18 mouse cellular contexts compared by ENCODE assay signal in the genomic region with DNA sequence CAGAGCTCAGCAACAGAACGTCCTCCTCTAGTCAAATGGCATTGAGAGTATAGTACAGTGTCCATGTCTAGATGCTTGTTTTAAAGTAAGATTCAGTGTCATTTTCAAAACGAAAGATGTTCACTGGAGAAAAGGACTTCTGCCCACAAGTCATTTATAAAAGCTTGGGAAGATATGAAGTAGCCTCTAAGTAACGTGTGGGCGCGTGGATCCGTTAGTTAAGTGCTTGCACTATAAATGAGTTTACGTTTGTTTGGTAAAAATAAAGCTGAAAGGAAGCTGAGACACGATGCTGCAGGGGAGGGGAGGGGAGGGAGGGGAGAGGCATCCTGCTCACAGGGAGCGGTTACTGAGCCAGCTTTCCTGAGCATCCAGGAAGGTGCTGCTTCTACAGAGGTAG.
DNase-seq lines count a peak whose midpoint lies in the region; ATAC-seq and TF ChIP-seq lines count a peak whose summit lies in the region.
"Had no signal": no experiment of that assay in that cellular context is flagged by ENCODE, and none has a peak within 500 bp of the region (broad histone marks: within the 10 kb centered on the region; RNA-seq: fewer than 3 reads in every experiment).

No protein-coding gene starts in this region.

- no peak for TF ChIP-seq CTCF in kidney, adult 2 months (conservative IDR thresholded peaks at IDR 0.05; ENCODE audit: insufficient read depth, insufficient read length, low read depth, low read length)
- no peak for TF ChIP-seq CTCF in stomach, postnatal 0 days (IDR thresholded peaks at IDR 0.05; ENCODE audit: low read depth)

- no peak for TF ChIP-seq EP300 in stomach, postnatal 0 days (optimal IDR thresholded peaks at IDR 0.05)

- WGBS in forebrain, embryonic 15.5 days: 58% methylated on average over 9 of the region's 9 CpGs
- WGBS in forebrain, embryonic 11.5 days: 83% methylated on average over 9 of the region's 9 CpGs
- WGBS in kidney, embryonic 15.5 days: 58% methylated on average over 9 of the region's 9 CpGs
- 58% methylated on average over 9 of the region's 9 CpGs for WGBS in kidney, adult 2 months
- 65% methylated on average over 9 of the region's 9 CpGs for WGBS in neural tube, embryonic 14.5 days
- 65% methylated on average over 9 of the region's 9 CpGs for WGBS in stomach, postnatal 0 days

- no peaks in the 10 kb centered on the region for H3K27me3 ChIP-seq in forebrain, embryonic 15.5 days
- H3K27me3 ChIP-seq in forebrain, embryonic 11.5 days (ENCODE audit: control insufficient read depth, insufficient read depth, low read length): no peaks in the 10 kb centered on the region
- no peaks in the 10 kb centered on the region for H3K27me3 ChIP-seq in kidney, embryonic 15.5 days
- no peaks in the 10 kb centered on the region for H3K27me3 ChIP-seq in kidney, adult 2 months (replicated peaks; ENCODE audit: control insufficient read depth, insufficient read depth, low read length)
- no peaks in the 10 kb centered on the region for H3K27me3 ChIP-seq in neural tube, embryonic 14.5 days (ENCODE audit: control insufficient read depth, insufficient read depth, low read length)
- H3K27me3 ChIP-seq in stomach, postnatal 0 days (ENCODE audit: control insufficient read depth, insufficient read depth, low read length): no peaks in the 10 kb centered on the region
- H3K27me3 ChIP-seq: embryonic facial prominence, embryonic 13.5 days; limb, embryonic 15.5 days had no signal

- DNase-seq in forebrain, embryonic 11.5 days (ENCODE audit: low spot score): no peak
- no peak for DNase-seq in kidney, adult 2 months
- DNase-seq in neural tube, embryonic 10.5 days (ENCODE audit: extremely low spot score, low spot score): no peak
- no peak for DNase-seq in stomach, postnatal 0 days (ENCODE audit: low spot score)
- DNase-seq in spleen, postnatal 14 days (ENCODE audit: low spot score in 2 of 2): no peak
- DNase-seq: cerebellum, adult 11-12 months; gastrocnemius, postnatal 14 days; heart, postnatal 36 days; kidney, adult 18-20 months; liver, postnatal 0 days; right cerebral cortex, adult 18-20 months had no signal

- no peaks in the 10 kb centered on the region for H3K9me3 ChIP-seq in forebrain, embryonic 15.5 days
- no peaks in the 10 kb centered on the region for H3K9me3 ChIP-seq in forebrain, embryonic 11.5 days (ENCODE audit: control insufficient read depth, low read length)
- no peaks in the 10 kb centered on the region for H3K9me3 ChIP-seq in kidney, embryonic 15.5 days (replicated peaks)
- H3K9me3 ChIP-seq in neural tube, embryonic 14.5 days (ENCODE audit: control insufficient read depth, low read length): no peaks in the 10 kb centered on the region
- no peaks in the 10 kb centered on the region for H3K9me3 ChIP-seq in stomach, postnatal 0 days (ENCODE audit: control insufficient read depth, low read length)
- H3K9me3 ChIP-seq: embryonic facial prominence, embryonic 13.5 days; heart, embryonic 10.5 days; limb, embryonic 15.5 days had no signal

- H3K4me2 ChIP-seq in forebrain, embryonic 15.5 days (replicated peaks): no peak overlapping the region
- no peak overlapping the region for H3K4me2 ChIP-seq in forebrain, embryonic 11.5 days (ENCODE audit: low read depth, low read length, severe bottlenecking)
- H3K4me2 ChIP-seq in kidney, embryonic 15.5 days: no peak overlapping the region
- no peak overlapping the region for H3K4me2 ChIP-seq in neural tube, embryonic 14.5 days (ENCODE audit: low read depth, low read length)
- H3K4me2 ChIP-seq in stomach, postnatal 0 days (replicated peaks; ENCODE audit: low read depth): no peak overlapping the region
- H3K4me2 ChIP-seq: embryonic facial prominence, embryonic 13.5 days; limb, embryonic 15.5 days had no signal

- H3K9ac ChIP-seq in forebrain, embryonic 15.5 days (replicated peaks): no peak overlapping the region
- no peak overlapping the region for H3K9ac ChIP-seq in forebrain, embryonic 11.5 days (ENCODE audit: low read length)
- H3K9ac ChIP-seq in kidney, embryonic 15.5 days: no peak overlapping the region
- no peak overlapping the region for H3K9ac ChIP-seq in neural tube, embryonic 14.5 days (replicated peaks; ENCODE audit: low read depth, low read length)
- no peak overlapping the region for H3K9ac ChIP-seq in stomach, postnatal 0 days (ENCODE audit: low read length)
- H3K9ac ChIP-seq: embryonic facial prominence, embryonic 13.5 days; limb, embryonic 15.5 days; liver, postnatal 0 days had no signal

- peak overlapping the region; percentile 87 for H3K27ac ChIP-seq in forebrain, embryonic 15.5 days (replicated peaks)
- no peak overlapping the region for H3K27ac ChIP-seq in forebrain, embryonic 11.5 days (ENCODE audit: low read depth, low read length)
- H3K27ac ChIP-seq in kidney, embryonic 15.5 days: 0 out of 2 replicates have a peak overlapping the region, but pooled peaks have one; percentile 43
- no peak overlapping the region for H3K27ac ChIP-seq in kidney, adult 2 months (ENCODE audit: insufficient read depth, low read depth, low read length)
- H3K27ac ChIP-seq in neural tube, embryonic 14.5 days (ENCODE audit: low read depth, low read length): 0 out of 2 replicates have a peak overlapping the region, but pooled peaks have one; percentile 35
- 0 out of 2 replicates have a peak overlapping the region, but pooled peaks have one; percentile 18 for H3K27ac ChIP-seq in stomach, postnatal 0 days (replicated peaks)
- H3K27ac ChIP-seq: embryonic facial prominence, embryonic 13.5 days; heart, embryonic 10.5 days; limb, embryonic 15.5 days had no signal

- ATAC-seq in forebrain, embryonic 15.5 days (replicated peaks): no peak
- ATAC-seq in forebrain, embryonic 11.5 days (replicated peaks; ENCODE audit: low FRiP score): no peak
- no peak for ATAC-seq in kidney, embryonic 15.5 days (replicated peaks; ENCODE audit: low FRiP score)
- ATAC-seq in neural tube, embryonic 14.5 days (ENCODE audit: low read depth): no peak
- ATAC-seq in stomach, postnatal 0 days (ENCODE audit: low FRiP score, low TSS enrichment): no peak
- ATAC-seq: activated CD4-positive, CD25-positive, alpha-beta regulatory T cell, adult 4 months; liver, postnatal 0 days had no signal

- peaks cover 45% of the 10 kb centered on the region for H3K4me1 ChIP-seq in forebrain, embryonic 15.5 days
- H3K4me1 ChIP-seq in forebrain, embryonic 11.5 days (replicated peaks; ENCODE audit: control insufficient read depth, insufficient read depth, low read length): peaks cover 6% of the 10 kb centered on the region; the same call in 1 of the 2 replicates
- H3K4me1 ChIP-seq in kidney, embryonic 15.5 days: 0 out of 2 replicates have a peak, but pooled peaks cover 5% of the 10 kb centered on the region
- H3K4me1 ChIP-seq in kidney, adult 2 months (ENCODE audit: control insufficient read depth, insufficient read depth, low read length): no peaks in the 10 kb centered on the region
- peaks cover 25% of the 10 kb centered on the region for H3K4me1 ChIP-seq in neural tube, embryonic 14.5 days (ENCODE audit: control insufficient read depth, insufficient read depth, low read length)
- peaks cover 3% of the 10 kb centered on the region; the same call in 1 of the 2 replicates for H3K4me1 ChIP-seq in stomach, postnatal 0 days (replicated peaks; ENCODE audit: control insufficient read depth, insufficient read depth)

- peaks cover 5% of the 10 kb centered on the region for H3K36me3 ChIP-seq in forebrain, embryonic 15.5 days
- no peaks in the 10 kb centered on the region; the same call in 1 of the 2 replicates for H3K36me3 ChIP-seq in forebrain, embryonic 11.5 days (ENCODE audit: control insufficient read depth, insufficient read depth, low read length)
- peaks cover 29% of the 10 kb centered on the region for H3K36me3 ChIP-seq in kidney, embryonic 15.5 days
- H3K36me3 ChIP-seq in kidney, adult 2 months (ENCODE audit: control insufficient read depth, insufficient read depth, low read length): no peaks in the 10 kb centered on the region
- peaks cover 8% of the 10 kb centered on the region; the same call in 1 of the 2 replicates for H3K36me3 ChIP-seq in neural tube, embryonic 14.5 days (ENCODE audit: control insufficient read depth, insufficient read depth, low read length)
- 0 out of 2 replicates have a peak, but pooled peaks cover 8% of the 10 kb centered on the region for H3K36me3 ChIP-seq in stomach, postnatal 0 days (ENCODE audit: control insufficient read depth, insufficient read depth, low read length)

- TF ChIP-seq POLR2A in kidney, adult 2 months (IDR thresholded peaks at IDR 0.05; ENCODE audit: low read depth, low read length): no peak

- no peak overlapping the region for H3K4me3 ChIP-seq in forebrain, embryonic 15.5 days
- H3K4me3 ChIP-seq in forebrain, embryonic 11.5 days (ENCODE audit: low read depth, low read length): no peak overlapping the region
- no peak overlapping the region for H3K4me3 ChIP-seq in kidney, embryonic 15.5 days (replicated peaks)
- H3K4me3 ChIP-seq in kidney, adult 2 months (ENCODE audit: insufficient read depth, low read depth, low read length): no peak overlapping the region
- H3K4me3 ChIP-seq in neural tube, embryonic 14.5 days (ENCODE audit: low read depth, low read length): no peak overlapping the region
- no peak overlapping the region for H3K4me3 ChIP-seq in stomach, postnatal 0 days (ENCODE audit: low read depth, low read length)
- H3K4me3 ChIP-seq: embryonic facial prominence, embryonic 13.5 days; heart, embryonic 10.5 days; limb, embryonic 15.5 days had no signal

Comparison
In these comparisons a context has a peak if more than half of its experiments do, and no peak if none do; other contexts are left out.
1. H3K27ac ChIP-seq: peak in forebrain, embryonic 15.5 days (single experiment), kidney, embryonic 15.5 days (single experiment), neural tube, embryonic 14.5 days (single experiment) and stomach, postnatal 0 days (single experiment); none in forebrain, embryonic 11.5 days (single experiment) and kidney, adult 2 months (single experiment).